Mouse (Mus musculus): ENCODE data around the gene Gm21969.

Gene Gm21969

GRCm38 (mm10) chr4:139616276-139617000 is 13.5 kb downstream of the Gm21969 start:
- peak in 1 of 2 experiments; percentile 31 for DNase-seq (ENCODE audit: low read depth in 1 of 2, low spot score in 2 of 2)

GRCm38 (mm10) chr4:139617001-139617364 is 14.0 kb downstream of the Gm21969 start:
- DNase-seq (ENCODE audit: low read depth in 1 of 2, low spot score in 2 of 2), result no peak

- DNase-seq (ENCODE audit: low read depth in 1 of 2, low spot score in 2 of 2), result no peak
Observed at GRCm38 (mm10) chr4:139619765-139620164, 16.8 kb downstream of the Gm21969 start.

GRCm38 (mm10) chr4:139622373-139623282 is 19.6 kb downstream of the Gm21969 start, which contains the start of gene Aldh4a1:
Aldh4a1 (plus strand) TSS chr4:139622866.
- peak; percentile 74 to 79 for DNase-seq (ENCODE audit: low read depth in 1 of 2, low spot score in 2 of 2)

- no peak for DNase-seq (ENCODE audit: low read depth in 1 of 2, low spot score in 2 of 2)
Observed at GRCm38 (mm10) chr4:139623434-139624115, 20.6 kb downstream of the Gm21969 start.

- no peak for DNase-seq (ENCODE audit: low read depth in 1 of 2, low spot score in 2 of 2)
Observed at GRCm38 (mm10) chr4:139624116-139624489, 21.1 kb downstream of the Gm21969 start.

GRCm38 (mm10) chr4:139624706-139625105 is 21.7 kb downstream of the Gm21969 start:
- DNase-seq (ENCODE audit: low read depth in 1 of 2, low spot score in 2 of 2), result no peak

GRCm38 (mm10) chr4:139627361-139627760 is 24.4 kb downstream of the Gm21969 start:
- no peak for DNase-seq (ENCODE audit: low read depth in 1 of 2, low spot score in 2 of 2)

GRCm38 (mm10) chr4:139630171-139630570 is 27.2 kb downstream of the Gm21969 start:
- DNase-seq (ENCODE audit: low read depth in 1 of 2, low spot score in 2 of 2), result no peak

GRCm38 (mm10) chr4:139631141-139631540 is 28.2 kb downstream of the Gm21969 start:
- no peak for DNase-seq (ENCODE audit: low read depth in 1 of 2, low spot score in 2 of 2)

- DNase-seq (ENCODE audit: low read depth in 1 of 2, low spot score in 2 of 2), result no peak
Observed at GRCm38 (mm10) chr4:139631569-139632253, 28.7 kb downstream of the Gm21969 start.

GRCm38 (mm10) chr4:139632254-139632580 is 29.2 kb downstream of the Gm21969 start:
- DNase-seq (ENCODE audit: low read depth in 1 of 2, low spot score in 2 of 2), result no peak

- DNase-seq (ENCODE audit: low read depth in 1 of 2, low spot score in 2 of 2), result peak in 1 of 2 experiments; percentile 43
Observed at GRCm38 (mm10) chr4:139636373-139636772, 33.4 kb downstream of the Gm21969 start.

- DNase-seq (ENCODE audit: low read depth in 1 of 2, low spot score in 2 of 2), result no peak
Observed at GRCm38 (mm10) chr4:139637847-139638246, 34.9 kb downstream of the Gm21969 start.

- no peak for DNase-seq (ENCODE audit: low read depth in 1 of 2, low spot score in 2 of 2)
Observed at GRCm38 (mm10) chr4:139638356-139638755, 35.4 kb downstream of the Gm21969 start.

GRCm38 (mm10) chr4:139639801-139640200 is 36.8 kb downstream of the Gm21969 start:
- DNase-seq (ENCODE audit: low read depth in 1 of 2, low spot score in 2 of 2), result no peak

- DNase-seq (ENCODE audit: low read depth in 1 of 2, low spot score in 2 of 2), result no peak
Observed at GRCm38 (mm10) chr4:139640333-139640732, 37.3 kb downstream of the Gm21969 start.

- no peak for DNase-seq (ENCODE audit: low read depth in 1 of 2, low spot score in 2 of 2)
Observed at GRCm38 (mm10) chr4:139640775-139641174, 37.8 kb downstream of the Gm21969 start.

- no peak for DNase-seq (ENCODE audit: low read depth in 1 of 2, low spot score in 2 of 2)
Observed at GRCm38 (mm10) chr4:139641829-139642425, 38.9 kb downstream of the Gm21969 start.

GRCm38 (mm10) chr4:139643972-139644371 is 41.0 kb downstream of the Gm21969 start:
- DNase-seq (ENCODE audit: low read depth in 1 of 2, low spot score in 2 of 2), result peak in 1 of 2 experiments; percentile 39

- DNase-seq (ENCODE audit: low read depth in 1 of 2, low spot score in 2 of 2), result no peak
Observed at GRCm38 (mm10) chr4:139646916-139647315, 43.9 kb downstream of the Gm21969 start.
